Comparison of ENCODE assay signal across 19 mouse cellular contexts in the genomic region with DNA sequence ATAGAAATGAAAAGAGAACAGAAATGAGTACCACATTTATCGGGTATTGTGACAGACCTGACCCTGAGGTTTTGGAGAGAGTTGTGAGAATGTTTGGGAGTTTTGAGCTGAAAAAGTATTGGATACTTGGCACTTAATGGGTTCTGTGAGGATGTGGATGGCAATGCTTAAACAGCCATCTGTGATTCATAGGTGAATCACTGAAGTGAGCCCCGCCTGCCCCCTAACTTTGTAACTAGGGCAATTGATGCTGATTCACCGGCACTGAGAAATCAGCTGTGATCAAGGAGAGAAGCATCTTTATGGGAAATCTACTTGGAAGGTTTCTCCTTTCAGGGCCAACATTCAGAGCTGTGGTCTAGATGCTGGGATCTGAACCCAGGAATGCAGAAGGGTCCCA.
DNase-seq lines count a peak whose midpoint lies in the region.
"Had no signal": no experiment of that assay in that cellular context is flagged by ENCODE, and none has a peak within 500 bp of the region (broad histone marks: within the 10 kb centered on the region; RNA-seq: fewer than 3 reads in every experiment).

No protein-coding gene starts in this region.

- peak; percentile 20 for DNase-seq in adrenal gland, postnatal 14 days
- no peak for DNase-seq in adrenal gland, postnatal 10 days
- DNase-seq in right cerebral cortex, adult 18-20 months = peak; percentile 3
- no peak for DNase-seq in right cerebral cortex, postnatal 10 days (ENCODE audit: low spot score in 2 of 2)
- peak; percentile 73 for DNase-seq in NIH3T3 (ENCODE audit: low read depth)
- DNase-seq in fibroblast of lung, adult 2 months (ENCODE audit: low read depth) = peak; percentile 65
- no peak for DNase-seq in kidney, postnatal 4 days
- DNase-seq in left cerebral cortex, postnatal 4 days = no peak
- DNase-seq: B cell, adult 2 months; cerebellum, adult 11 months; cerebellum, adult 8-10 months; cerebellum, postnatal 14 days; embryo, embryonic 11 days; forebrain, postnatal 0 days; gastrocnemius, postnatal 25 days; heart, postnatal 10 days; heart, postnatal 4 days; kidney, adult 11 months; kidney, adult 9 months had no signal

- intact Hi-C loops in left cerebral cortex, postnatal 4 days (cut with DNase I) = no loop called here

Comparison
In these comparisons a context has a peak if more than half of its experiments do, and no peak if none do; other contexts are left out.
1. DNase-seq: peak in adrenal gland, postnatal 14 days (single experiment), right cerebral cortex, adult 18-20 months (single experiment), NIH3T3 (single experiment) and fibroblast of lung, adult 2 months (single experiment); none in adrenal gland, postnatal 10 days (single experiment), right cerebral cortex, postnatal 10 days (0 of 2), kidney, postnatal 4 days (0 of 2) and left cerebral cortex, postnatal 4 days (single experiment).